Mouse (Mus musculus) stomach, postnatal 0 days (tissue): ENCODE measurements around the gene Abhd8.

Experiments used
- CTCF ChIP-seq: IDR thresholded peaks from 2 replicates; pipeline ENCODE4 v1.5.1; 2016; ENCODE audit warnings: antibody characterized with exemption, low read depth, mild to moderate bottlenecking, moderate library complexity
- EP300 ChIP-seq: optimal IDR thresholded peaks from 2 replicates; pipeline ENCODE3; 2016; ENCODE audit warnings: antibody characterized with exemption

DNA sequence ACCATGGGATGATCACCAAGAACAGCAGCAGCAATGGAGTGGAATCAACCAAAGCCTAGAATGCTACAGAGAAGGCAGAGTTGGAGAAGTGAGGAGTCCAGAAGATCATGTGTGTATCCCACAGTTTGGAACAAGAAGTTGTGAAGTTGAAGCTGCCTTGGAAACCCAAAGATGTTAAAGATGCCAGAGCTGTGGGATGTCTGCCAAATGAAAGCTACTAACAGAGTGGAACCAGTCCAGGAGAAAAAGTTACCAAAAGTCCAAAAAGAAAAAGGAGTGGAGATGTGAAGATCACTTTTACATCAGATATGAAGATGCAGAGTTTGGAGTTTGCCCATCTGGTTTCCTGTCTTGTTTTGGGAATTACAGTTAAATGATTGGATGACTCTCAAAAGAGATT, 41.3 kb downstream of the Abhd8 start:
- no peak for TF ChIP-seq CTCF
- TF ChIP-seq EP300, result no peak
